Mouse (Mus musculus): ENCODE measurements around the gene Atf7ip.
"Not testable (repeated sequence)": the region's sequence is repeated elsewhere in the genome, so short reads cannot be mapped to it uniquely, and the experiment has no call there.

Gene Atf7ip

GRCm38 (mm10) chr6:136505867-136506266 is at the start of gene Atf7ip:
Gene Atf7ip (plus strand): TSS chr6:136506167.
- DNase-seq (ENCODE audit: low spot score in 2 of 2), result not testable (repeated sequence)

GRCm38 (mm10) chr6:136456302-136456701 is 49.7 kb upstream of the Atf7ip start:
- no peak for DNase-seq (ENCODE audit: low spot score in 2 of 2)

- no peak for DNase-seq (ENCODE audit: low spot score in 2 of 2)
These were observed 46.8 kb upstream of the Atf7ip start for GRCm38 (mm10) chr6:136459156-136459555.

- DNase-seq (ENCODE audit: low spot score in 2 of 2), result no peak
These were observed 42.5 kb upstream of the Atf7ip start for GRCm38 (mm10) chr6:136463491-136463890.

GRCm38 (mm10) chr6:136464121-136464621 is 41.8 kb upstream of the Atf7ip start:
- no peak for DNase-seq (ENCODE audit: low spot score in 2 of 2)

- peak; percentile 26 to 49 for DNase-seq (ENCODE audit: low spot score in 2 of 2)
These were observed 40.9 kb upstream of the Atf7ip start for GRCm38 (mm10) chr6:136465021-136465420.

GRCm38 (mm10) chr6:136465959-136466381 is 40.0 kb upstream of the Atf7ip start:
- DNase-seq (ENCODE audit: low spot score in 2 of 2), result peak; percentile 46 to 52

- DNase-seq (ENCODE audit: low spot score in 2 of 2), result peak; percentile 68 to 74
These were observed 38.8 kb upstream of the Atf7ip start for GRCm38 (mm10) chr6:136466956-136467750.

GRCm38 (mm10) chr6:136467837-136468236 is 38.1 kb upstream of the Atf7ip start:
- no peak for DNase-seq (ENCODE audit: low spot score in 2 of 2)

GRCm38 (mm10) chr6:136468401-136468912 is 37.5 kb upstream of the Atf7ip start:
- DNase-seq (ENCODE audit: low spot score in 2 of 2), result peak; percentile 87 to 90

GRCm38 (mm10) chr6:136468974-136469792 is 36.8 kb upstream of the Atf7ip start:
- DNase-seq (ENCODE audit: low spot score in 2 of 2), result peak in 1 of 2 experiments; percentile 18

- DNase-seq (ENCODE audit: low spot score in 2 of 2), result no peak
These were observed 36.2 kb upstream of the Atf7ip start for GRCm38 (mm10) chr6:136469807-136470206.

- peak; percentile 51 to 62 for DNase-seq (ENCODE audit: low spot score in 2 of 2)
These were observed 35.4 kb upstream of the Atf7ip start for GRCm38 (mm10) chr6:136470321-136471230.

- DNase-seq (ENCODE audit: low spot score in 2 of 2), result no peak
These were observed 34.4 kb upstream of the Atf7ip start for GRCm38 (mm10) chr6:136471601-136472000.

GRCm38 (mm10) chr6:136472779-136473178 is 33.2 kb upstream of the Atf7ip start:
- no peak for DNase-seq (ENCODE audit: low spot score in 2 of 2)

GRCm38 (mm10) chr6:136473472-136474129 is 32.4 kb upstream of the Atf7ip start:
- DNase-seq (ENCODE audit: low spot score in 2 of 2), result no peak

- no peak for DNase-seq (ENCODE audit: low spot score in 2 of 2)
These were observed 30.7 kb upstream of the Atf7ip start for GRCm38 (mm10) chr6:136475171-136475860.

- no peak for DNase-seq (ENCODE audit: low spot score in 2 of 2)
These were observed 28.1 kb upstream of the Atf7ip start for GRCm38 (mm10) chr6:136477878-136478277.

- DNase-seq (ENCODE audit: low spot score in 2 of 2), result no peak
These were observed 22.4 kb upstream of the Atf7ip start for GRCm38 (mm10) chr6:136483531-136483930.

- no peak for DNase-seq (ENCODE audit: low spot score in 2 of 2)
These were observed 21.9 kb upstream of the Atf7ip start for GRCm38 (mm10) chr6:136484093-136484492.

Measured in urinary bladder, adult 18-20 months (tissue).